ENCODE assay signal across 25 mouse cellular contexts in the genomic region with DNA sequence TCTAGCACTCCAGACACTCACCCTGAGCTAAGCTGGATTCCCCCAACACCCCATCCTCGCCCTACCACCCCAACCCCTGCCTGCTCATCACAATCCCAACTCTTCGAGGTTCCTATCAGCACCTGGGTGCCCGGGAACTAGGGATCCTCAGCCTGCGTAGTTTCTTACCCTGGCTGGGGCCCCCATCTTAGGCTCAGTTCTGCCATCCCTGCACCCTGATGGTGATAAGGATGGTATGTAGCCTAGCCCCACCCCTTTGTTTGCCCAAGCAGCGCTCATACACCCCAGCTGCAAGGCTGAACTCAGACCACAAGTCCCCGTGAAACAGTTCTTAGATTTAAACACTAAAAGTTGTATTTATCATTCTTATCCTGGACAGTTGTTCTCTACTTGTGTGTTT. TPM values are rescaled to one million over a fixed set of nuclear protein-coding genes. Genes with fewer than 3 reads are reported as not detected.
DNase-seq lines count a peak whose midpoint lies in the region; ATAC-seq and TF ChIP-seq lines count a peak whose summit lies in the region.
"Had no signal": no experiment of that assay in that cellular context is flagged by ENCODE, and none has a peak within 500 bp of the region (broad histone marks: within the 10 kb centered on the region; RNA-seq: fewer than 3 reads in every experiment).

No protein-coding gene starts in this region.

- no peak for TF ChIP-seq CTCF in intestine, postnatal 0 days (IDR thresholded peaks at IDR 0.05; ENCODE audit: low read depth)

- no peak overlapping the region for H3K4me3 ChIP-seq in intestine, embryonic 15.5 days (replicated peaks)
- H3K4me3 ChIP-seq in intestine, postnatal 0 days (ENCODE audit: low read depth, low read length): no peak overlapping the region
- no peak overlapping the region for H3K4me3 ChIP-seq in liver, embryonic 16.5 days (ENCODE audit: low read depth, low read length)
- H3K4me3 ChIP-seq: embryonic facial prominence, embryonic 10.5 days; forebrain, embryonic 12.5 days; heart, adult 2 months; hindbrain, embryonic 12.5 days; kidney, embryonic 15.5 days; left cerebral cortex, adult 2 months had no signal

- H3K27me3 ChIP-seq in intestine, embryonic 15.5 days (replicated peaks): no peaks in the 10 kb centered on the region
- 0 out of 2 replicates have a peak, but pooled peaks cover 4% of the 10 kb centered on the region for H3K27me3 ChIP-seq in intestine, postnatal 0 days (replicated peaks; ENCODE audit: control insufficient read depth, insufficient read depth, low read length)
- no peaks in the 10 kb centered on the region for H3K27me3 ChIP-seq in liver, embryonic 16.5 days (ENCODE audit: control insufficient read depth, insufficient read depth, low read depth, low read length)
- H3K27me3 ChIP-seq: forebrain, embryonic 12.5 days; hindbrain, embryonic 12.5 days; kidney, embryonic 15.5 days had no signal

- H3K4me1 ChIP-seq in intestine, embryonic 15.5 days (replicated peaks): 0 out of 2 replicates have a peak, but pooled peaks cover 3% of the 10 kb centered on the region
- H3K4me1 ChIP-seq in intestine, postnatal 0 days (replicated peaks; ENCODE audit: control insufficient read depth, insufficient read depth, low read length): no peaks in the 10 kb centered on the region
- H3K4me1 ChIP-seq in liver, embryonic 16.5 days (ENCODE audit: control insufficient read depth, low read depth, low read length): peaks cover 4% of the 10 kb centered on the region; the same call in 1 of the 2 replicates
- H3K4me1 ChIP-seq: forebrain, embryonic 12.5 days; hindbrain, embryonic 12.5 days had no signal

- H3K27ac ChIP-seq in intestine, embryonic 15.5 days: no peak overlapping the region
- no peak overlapping the region for H3K27ac ChIP-seq in intestine, postnatal 0 days (ENCODE audit: low read depth, low read length)
- H3K27ac ChIP-seq in liver, embryonic 16.5 days (ENCODE audit: low read length): no peak overlapping the region
- H3K27ac ChIP-seq: embryonic facial prominence, embryonic 10.5 days; forebrain, embryonic 12.5 days; heart, adult 2 months; hindbrain, embryonic 12.5 days; kidney, embryonic 15.5 days; left cerebral cortex, adult 2 months; macrophage had no signal

- ATAC-seq in intestine, embryonic 15.5 days: peak; percentile 78
- no peak for ATAC-seq in intestine, postnatal 0 days
- ATAC-seq in liver, embryonic 16.5 days (ENCODE audit: low read depth): peak; percentile 50; the same call in 1 of the 2 replicates

- H3K36me3 ChIP-seq in intestine, embryonic 15.5 days: no peaks in the 10 kb centered on the region
- no peaks in the 10 kb centered on the region for H3K36me3 ChIP-seq in intestine, postnatal 0 days (ENCODE audit: control insufficient read depth, insufficient read depth)
- no peaks in the 10 kb centered on the region for H3K36me3 ChIP-seq in liver, embryonic 16.5 days (ENCODE audit: control insufficient read depth, insufficient read depth)
- H3K36me3 ChIP-seq: embryonic facial prominence, embryonic 10.5 days; forebrain, embryonic 12.5 days; hindbrain, embryonic 12.5 days; kidney, embryonic 15.5 days had no signal

- no peak overlapping the region for H3K4me2 ChIP-seq in intestine, embryonic 15.5 days (replicated peaks)
- H3K4me2 ChIP-seq in intestine, postnatal 0 days (replicated peaks; ENCODE audit: low read depth): no peak overlapping the region
- no peak overlapping the region for H3K4me2 ChIP-seq in liver, embryonic 16.5 days (ENCODE audit: low read depth, low read length)
- H3K4me2 ChIP-seq: forebrain, embryonic 12.5 days; hindbrain, embryonic 12.5 days; kidney, embryonic 15.5 days had no signal

- H3K9ac ChIP-seq in intestine, embryonic 15.5 days: no peak overlapping the region
- H3K9ac ChIP-seq in intestine, postnatal 0 days (ENCODE audit: low read depth, low read length): no peak overlapping the region
- H3K9ac ChIP-seq in liver, embryonic 16.5 days (ENCODE audit: low read depth, low read length): no peak overlapping the region
- H3K9ac ChIP-seq: forebrain, embryonic 12.5 days; hindbrain, embryonic 12.5 days; kidney, embryonic 15.5 days had no signal

- 64% methylated on average over 6 of the region's 6 CpGs for WGBS in intestine, embryonic 15.5 days
- 44% methylated on average over 6 of the region's 6 CpGs for WGBS in intestine, postnatal 0 days
- WGBS in liver, embryonic 16.5 days (ENCODE audit: insufficient replicate concordance): 17% methylated on average over 6 of the region's 6 CpGs

- peak; percentile 14 for DNase-seq in thymus, postnatal 14 days
- DNase-seq in thymus, postnatal 36 days: no peak
- DNase-seq in yolk sac, embryonic 10.5 days (ENCODE audit: low spot score): peak; percentile 7
- no peak for DNase-seq in kidney, adult 9 months
- DNase-seq: adrenal gland, adult 2 months; cerebellum, adult 2 months; gastrocnemius, postnatal 14 days; heart, adult 2 months; kidney, postnatal 4 days; layer of hippocampus, adult 9-11 months; left cerebral cortex, postnatal 4 days; midbrain, embryonic 14.5 days had no signal

- no peaks in the 10 kb centered on the region for H3K9me3 ChIP-seq in intestine, embryonic 15.5 days
- no peaks in the 10 kb centered on the region for H3K9me3 ChIP-seq in intestine, postnatal 0 days (ENCODE audit: control insufficient read depth)
- no peaks in the 10 kb centered on the region for H3K9me3 ChIP-seq in liver, embryonic 16.5 days (replicated peaks; ENCODE audit: control insufficient read depth, low read length)
- H3K9me3 ChIP-seq: embryonic facial prominence, embryonic 10.5 days; forebrain, embryonic 12.5 days; hindbrain, embryonic 12.5 days; kidney, embryonic 15.5 days had no signal

RNA-seq across cellular contexts. Expression of a gene that starts 17.9 kb away (rescaled TPM):
- polyA plus RNA-seq in intestine, embryonic 15.5 days (2015; fragmentation: Nextera tagmentation; extraction: Ambion mirVana): not detected in 2 replicates
- 0.42 and 0.60 TPM in 2 replicates for polyA plus RNA-seq in intestine, postnatal 0 days (2015; fragmentation: Nextera tagmentation; extraction: Ambion mirVana)
- polyA plus RNA-seq in liver, embryonic 16.5 days (2015; fragmentation: Nextera tagmentation; extraction: Ambion mirVana): not detected in 2 replicates
- polyA plus RNA-seq: adrenal gland, adult 2 months; forebrain, embryonic 12.5 days; frontal cortex, adult 2 months; hindbrain, embryonic 12.5 days; liver, adult 2 months; macrophage; midbrain, embryonic 14.5 days; neural tube, embryonic 14.5 days; small intestine, adult 2 months had no signal

Comparison
In these comparisons a context has a peak if more than half of its experiments do, and no peak if none do; other contexts are left out.
1. DNase-seq: peak in thymus, postnatal 14 days (single experiment) and yolk sac, embryonic 10.5 days (single experiment); none in thymus, postnatal 36 days (0 of 2) and kidney, adult 9 months (single experiment).